9 mouse cellular contexts compared by ENCODE assay signal in the genomic region with DNA sequence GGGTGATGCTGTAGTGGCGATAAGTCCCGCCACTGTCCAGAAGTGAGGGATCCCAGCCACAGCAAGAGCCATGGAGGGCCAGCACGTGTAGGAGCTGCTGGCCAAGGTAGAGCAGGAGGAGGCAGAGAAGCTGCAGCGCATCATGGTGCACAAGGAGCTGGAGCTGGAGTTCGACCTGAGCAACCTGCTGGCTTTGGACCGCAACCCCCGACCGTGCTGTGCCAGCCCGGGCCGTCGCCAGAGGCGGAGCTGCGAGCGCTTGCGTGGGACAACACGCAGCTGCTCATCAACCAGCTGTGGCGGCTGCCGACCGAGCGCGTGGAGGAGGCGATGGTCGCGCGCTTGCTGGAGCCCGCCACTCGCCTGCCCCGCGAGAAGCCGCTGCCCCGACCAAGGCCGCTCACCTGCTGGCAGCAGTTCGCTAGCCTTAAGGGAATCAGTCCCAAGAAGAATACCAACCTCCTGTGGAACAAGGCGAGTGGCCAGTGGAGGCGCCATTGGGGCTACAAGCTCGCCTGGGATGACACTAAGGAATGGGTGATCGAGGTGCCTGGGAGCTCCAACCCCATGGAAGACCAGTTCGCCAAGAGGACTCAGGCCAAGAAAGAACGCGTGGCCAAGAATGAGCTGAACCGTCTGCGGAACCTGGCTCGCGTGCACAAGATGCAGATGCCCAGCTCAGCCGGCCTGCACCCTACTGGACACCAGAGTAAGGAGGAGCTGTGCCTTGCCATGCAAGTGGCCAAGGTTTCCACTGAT. TPM values are rescaled to one million over a fixed set of nuclear protein-coding genes. Genes with fewer than 3 reads are reported as not detected.
DNase-seq lines count a peak whose midpoint lies in the region; ATAC-seq lines count a peak whose summit lies in the region.
"Not testable (repeated sequence)": the region's sequence is repeated elsewhere in the genome, so short reads cannot be mapped to it uniquely, and the experiment has no call there.
"Had no signal": no experiment of that assay in that cellular context is flagged by ENCODE, and none has a peak within 500 bp of the region (broad histone marks: within the 10 kb centered on the region; RNA-seq: fewer than 3 reads in every experiment).

No protein-coding gene starts in this region.

- H3K9ac ChIP-seq in embryonic facial prominence, embryonic 11.5 days (replicated peaks; ENCODE audit: low read length), result peak overlapping the region; percentile 19; the same call in 1 of the 2 replicates
- H3K9ac ChIP-seq in intestine, embryonic 15.5 days, result not testable (repeated sequence)

- H3K27ac ChIP-seq in embryonic facial prominence, embryonic 11.5 days (replicated peaks; ENCODE audit: low read depth, low read length); intestine, embryonic 15.5 days: not testable (repeated sequence)

- not testable (repeated sequence) for H3K36me3 ChIP-seq in embryonic facial prominence, embryonic 11.5 days (replicated peaks; ENCODE audit: control insufficient read depth, insufficient read depth, low read depth, low read length); intestine, embryonic 15.5 days

- not testable (repeated sequence) for H3K27me3 ChIP-seq in embryonic facial prominence, embryonic 11.5 days (ENCODE audit: control insufficient read depth, insufficient read depth, low read length); intestine, embryonic 15.5 days (replicated peaks)

- intact Hi-C loops in left cerebral cortex, postnatal 36 days (cut with DNase I), result not testable (repeated sequence)

- peak overlapping the region; percentile 69 for H3K4me2 ChIP-seq in embryonic facial prominence, embryonic 11.5 days (ENCODE audit: low read depth, low read length)
- H3K4me2 ChIP-seq in intestine, embryonic 15.5 days (replicated peaks), result peak overlapping the region; percentile 51

- peak; percentile 4 to 5 for DNase-seq in adrenal gland, postnatal 4 days (ENCODE audit: low spot score in 2 of 2)
- peak; percentile 43 for DNase-seq in embryonic facial prominence, embryonic 11.5 days (ENCODE audit: low spot score)
- peak; percentile 81 for DNase-seq in heart, adult 11 months
- DNase-seq in left cerebral cortex, postnatal 36 days (ENCODE audit: low spot score in 2 of 2), result peak; percentile 5 to 8
- DNase-seq in mesoderm, embryonic 11.5 days (ENCODE audit: low read depth, low spot score), result peak; percentile 37
- DNase-seq in right cerebral cortex, adult 2 months (ENCODE audit: low spot score in 2 of 2), result peak; percentile 4 to 5

- not testable (repeated sequence) for H3K9me3 ChIP-seq in embryonic facial prominence, embryonic 11.5 days (replicated peaks; ENCODE audit: control insufficient read depth, low read length); intestine, embryonic 15.5 days

- peak overlapping the region; percentile 30 for H3K4me3 ChIP-seq in embryonic facial prominence, embryonic 11.5 days (ENCODE audit: low read depth, low read length)
- peak overlapping the region; percentile 14 for H3K4me3 ChIP-seq in intestine, embryonic 15.5 days (replicated peaks)

- ATAC-seq in embryonic facial prominence, embryonic 11.5 days (replicated peaks; ENCODE audit: insufficient number of reproducible peaks, low FRiP score, low TSS enrichment, low read depth), result peak; percentile 86
- peak; percentile 67 for ATAC-seq in intestine, embryonic 15.5 days

- not testable (repeated sequence) for H3K4me1 ChIP-seq in embryonic facial prominence, embryonic 11.5 days (ENCODE audit: control insufficient read depth, insufficient read depth, low read length); intestine, embryonic 15.5 days (replicated peaks)

- 23% methylated on average over 43 of the region's 45 CpGs for WGBS in embryonic facial prominence, embryonic 11.5 days
- WGBS in intestine, embryonic 15.5 days, result 18% methylated on average over 45 of the region's 45 CpGs

RNA-seq across cellular contexts. Expression of a gene that starts 2.5 kb away (rescaled TPM):
- total RNA-seq in adrenal gland, postnatal 4 days (2021), result not detected
- not detected in 2 replicates for polyA plus RNA-seq in embryonic facial prominence, embryonic 11.5 days (2014; fragmentation: Nextera tagmentation; extraction: Ambion mirVana)
- polyA plus RNA-seq in intestine, embryonic 15.5 days (2015; fragmentation: Nextera tagmentation; extraction: Ambion mirVana), result not detected in 2 replicates
- not detected for total RNA-seq in left cerebral cortex, postnatal 36 days (2021)
- polyA plus RNA-seq: activated CD4-positive, CD25-positive, alpha-beta regulatory T cell, adult 4 months had no signal

RNA-seq across cellular contexts. Expression of a gene that starts 15.6 kb away (rescaled TPM):
- total RNA-seq in adrenal gland, postnatal 4 days (2021), result not detected
- not detected in 2 replicates for polyA plus RNA-seq in embryonic facial prominence, embryonic 11.5 days (2014; fragmentation: Nextera tagmentation; extraction: Ambion mirVana)
- polyA plus RNA-seq in intestine, embryonic 15.5 days (2015; fragmentation: Nextera tagmentation; extraction: Ambion mirVana), result not detected in 2 replicates
- total RNA-seq in left cerebral cortex, postnatal 36 days (2021), result not detected
- total RNA-seq: heart, adult 18-20 months had no signal
- polyA plus RNA-seq: activated CD4-positive, CD25-positive, alpha-beta regulatory T cell, adult 4 months had no signal

RNA-seq across cellular contexts. Expression of a gene that starts 18.7 kb away (rescaled TPM):
- total RNA-seq in adrenal gland, postnatal 4 days (2021), result not detected
- polyA plus RNA-seq in embryonic facial prominence, embryonic 11.5 days (2014; fragmentation: Nextera tagmentation; extraction: Ambion mirVana), result not detected in 2 replicates
- 0.14 TPM in 1 of 2 replicates, not detected in the other for polyA plus RNA-seq in intestine, embryonic 15.5 days (2015; fragmentation: Nextera tagmentation; extraction: Ambion mirVana)
- total RNA-seq in left cerebral cortex, postnatal 36 days (2021), result not detected
- total RNA-seq: heart, adult 18-20 months had no signal
- polyA plus RNA-seq: activated CD4-positive, CD25-positive, alpha-beta regulatory T cell, adult 4 months had no signal

RNA-seq across cellular contexts. Expression of a gene that starts 32.2 kb away (rescaled TPM):
- under 1 TPM; 0.08 to 0.14 TPM for total RNA-seq in adrenal gland, postnatal 4 days (2021)
- not detected in 2 replicates for polyA plus RNA-seq in embryonic facial prominence, embryonic 11.5 days (2014; fragmentation: Nextera tagmentation; extraction: Ambion mirVana)
- not detected in 2 replicates for polyA plus RNA-seq in intestine, embryonic 15.5 days (2015; fragmentation: Nextera tagmentation; extraction: Ambion mirVana)
- not detected for total RNA-seq in left cerebral cortex, postnatal 36 days (2021)
- total RNA-seq: heart, adult 18-20 months had no signal
- polyA plus RNA-seq: activated CD4-positive, CD25-positive, alpha-beta regulatory T cell, adult 4 months had no signal

RNA-seq across cellular contexts. Expression of a gene that starts 34.7 kb away (rescaled TPM):
- total RNA-seq in adrenal gland, postnatal 4 days (2021), result not detected
- polyA plus RNA-seq in embryonic facial prominence, embryonic 11.5 days (2014; fragmentation: Nextera tagmentation; extraction: Ambion mirVana), result not detected in 2 replicates
- 0.10 TPM in 1 of 2 replicates, not detected in the other for polyA plus RNA-seq in intestine, embryonic 15.5 days (2015; fragmentation: Nextera tagmentation; extraction: Ambion mirVana)
- total RNA-seq in left cerebral cortex, postnatal 36 days (2021), result not detected
- total RNA-seq: heart, adult 18-20 months had no signal
- polyA plus RNA-seq: activated CD4-positive, CD25-positive, alpha-beta regulatory T cell, adult 4 months had no signal

Comparison
In these comparisons a context has a peak if more than half of its experiments do, and no peak if none do; other contexts are left out.
1. DNase-seq: peak in every context shown above with its lines; median percentile 81 in heart, adult 11 months; 43 in embryonic facial prominence, embryonic 11.5 days; 37 in mesoderm, embryonic 11.5 days; 6 in left cerebral cortex, postnatal 36 days; 4 in adrenal gland, postnatal 4 days; 4 in right cerebral cortex, adult 2 months.